Mouse (Mus musculus) erythroblast, embryonic 14.5 days (primary cell): ENCODE data around the gene Armh1.

Experiments used
- GATA1 ChIP-seq: IDR thresholded peaks from 2 replicates; pipeline ENCODE4 v1.6.1; 2012; ENCODE audit warnings: low read length, inconsistent platforms, mixed read lengths
- TAL1 ChIP-seq: IDR thresholded peaks from 3 replicates; pipeline ENCODE4 v1.6.1; 2012; ENCODE audit warnings: low read length, inconsistent platforms, mixed read lengths

GRCm38 (mm10) chr4:117230331-117230730 is 21.6 kb downstream of the Armh1 start:
- TF ChIP-seq TAL1 (no peak), GATA1 (no peak)
